ENCODE assay signal across 21 mouse cellular contexts in genomic region chr13:45190151-45190550, GRCm38 (mm10).
"Had no signal": no experiment of that assay in that cellular context is flagged by ENCODE, and none has a peak within 500 bp of the region (broad histone marks: within the 10 kb centered on the region; RNA-seq: fewer than 3 reads in every experiment).

No protein-coding gene starts in this region.

- H3K9me3 ChIP-seq: heart, embryonic 10.5 days; heart, embryonic 12.5 days; hindbrain, embryonic 10.5 days; hindbrain, embryonic 12.5 days; hindbrain, embryonic 15.5 days; intestine, embryonic 15.5 days; limb, embryonic 13.5 days; limb, embryonic 15.5 days; liver, embryonic 12.5 days had no signal

- H3K9ac ChIP-seq: heart, embryonic 12.5 days; hindbrain, embryonic 12.5 days; hindbrain, embryonic 15.5 days; intestine, embryonic 15.5 days; limb, embryonic 13.5 days; limb, embryonic 15.5 days; liver, embryonic 12.5 days; liver, embryonic 14.5 days had no signal

- H3K27me3 ChIP-seq: heart, embryonic 12.5 days; hindbrain, embryonic 12.5 days; hindbrain, embryonic 15.5 days; intestine, embryonic 15.5 days; limb, embryonic 13.5 days; limb, embryonic 15.5 days had no signal

- ATAC-seq: inflammation-experienced regulatory T-cells, adult 6 months; intestine, embryonic 15.5 days; intestine, postnatal 0 days; liver, embryonic 12.5 days had no signal

- H3K4me3 ChIP-seq: heart, embryonic 10.5 days; heart, embryonic 12.5 days; hindbrain, embryonic 10.5 days; hindbrain, embryonic 12.5 days; hindbrain, embryonic 15.5 days; intestine, embryonic 15.5 days; limb, embryonic 13.5 days; limb, embryonic 15.5 days; liver, embryonic 12.5 days had no signal

- DNase-seq: gastrocnemius, postnatal 14 days; gastrocnemius, postnatal 36 days; heart, postnatal 10 days; kidney, adult 18-20 months; kidney, adult 8-10 months; kidney, postnatal 10 days; kidney, postnatal 36 days; layer of hippocampus, adult 9-11 months; layer of hippocampus, postnatal 36 days had no signal

- H3K4me1 ChIP-seq: heart, embryonic 12.5 days; intestine, embryonic 15.5 days; liver, embryonic 12.5 days had no signal

- H3K36me3 ChIP-seq: heart, embryonic 10.5 days; heart, embryonic 12.5 days; hindbrain, embryonic 10.5 days; hindbrain, embryonic 12.5 days; hindbrain, embryonic 15.5 days; intestine, embryonic 15.5 days; limb, embryonic 13.5 days; limb, embryonic 15.5 days; liver, embryonic 12.5 days had no signal

- H3K27ac ChIP-seq: heart, embryonic 10.5 days; hindbrain, embryonic 12.5 days; hindbrain, embryonic 15.5 days; intestine, embryonic 15.5 days; limb, embryonic 15.5 days; liver, embryonic 12.5 days; liver, embryonic 14.5 days had no signal

- H3K4me2 ChIP-seq: heart, embryonic 12.5 days; hindbrain, embryonic 12.5 days; hindbrain, embryonic 15.5 days; intestine, embryonic 15.5 days; limb, embryonic 13.5 days; limb, embryonic 15.5 days; liver, embryonic 12.5 days had no signal
